Mouse (Mus musculus) embryo, embryonic 9.5 days (tissue): Measurements from ENCODE around the gene Asf1b.

Experiments
- DNase-seq: peaks from one replicate; pipeline ENCODE4 v3.0.0-alpha.2; 2017; ENCODE audit errors: extremely low spot score

Asf1b gene

DNA sequence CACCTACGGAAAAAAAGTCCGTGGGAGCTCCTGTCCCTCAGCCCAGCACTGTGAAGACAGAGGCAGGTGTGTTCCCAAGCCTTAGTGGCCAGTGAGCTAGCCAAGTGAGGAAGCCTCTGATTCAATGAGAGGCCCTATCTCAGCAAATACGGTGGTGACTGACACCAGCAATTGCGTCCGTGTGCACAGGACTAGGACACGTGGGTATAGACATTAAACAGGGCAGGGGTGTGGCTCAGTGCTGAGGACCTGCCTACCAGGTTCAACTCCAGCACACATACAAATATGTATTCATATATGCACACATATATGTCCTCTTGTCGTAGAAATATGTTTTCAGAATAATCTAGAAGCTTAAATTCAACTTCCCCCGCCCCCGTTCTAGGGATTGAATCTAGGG is 64.4 kb downstream of the Asf1b start:
- no peak for DNase-seq
